Mouse (Mus musculus) heart, postnatal 0 days (tissue): ENCODE measurements around the gene Mfn2. TPM values are rescaled to one million over a fixed set of nuclear protein-coding genes. Genes with fewer than 3 reads are reported as not detected.

Experiments
- ATAC-seq: fragments of 200-750 bp; cut with Nextera tagmentation; 2 replicates; pipeline ENCODE4 v1.8.0; 2017; ENCODE audit warnings: low read depth, moderate number of reproducible peaks, moderate library complexity; ENCODE audit not compliant: insufficient read depth
- DNase-seq: peaks from one replicate; pipeline ENCODE4 v3.0.0-alpha.2; 2016; ENCODE audit warnings: low spot score
- H3K27ac ChIP-seq: fragments of 300-500 bp; sonication (generic); 2 replicates; pipeline ENCODE4 v1.5.1; 2014; ENCODE audit warnings: low read depth, mild to moderate bottlenecking
- H3K27me3 ChIP-seq: fragments of 300-500 bp; sonication (generic); 2 replicates; pipeline ENCODE4 v1.6.1; 2014; ENCODE audit warnings: low read length, mixed read lengths; ENCODE audit not compliant: control insufficient read depth, insufficient read depth
- H3K36me3 ChIP-seq: fragments of 300-500 bp; sonication (generic); replicated peaks from 2 replicates; pipeline ENCODE4 v1.6.1; 2014; ENCODE audit warnings: low read length, mixed read lengths; ENCODE audit not compliant: control insufficient read depth, insufficient read depth
- H3K4me1 ChIP-seq: fragments of 300-500 bp; sonication (generic); 2 replicates; pipeline ENCODE4 v1.6.1; 2014; ENCODE audit warnings: antibody characterized with exemption; ENCODE audit not compliant: control insufficient read depth, insufficient read depth
- H3K4me2 ChIP-seq: fragments of 300-500 bp; sonication (generic); 2 replicates; pipeline ENCODE4 v1.6.1; 2014; ENCODE audit warnings: low read depth, mild to moderate bottlenecking, low read length, moderate library complexity
- H3K4me3 ChIP-seq: fragments of 300-500 bp; sonication (generic); 2 replicates; pipeline ENCODE4 v1.5.1; 2014; ENCODE audit warnings: low read depth, low read length
- H3K9ac ChIP-seq: fragments of 300-500 bp; sonication (generic); replicated peaks from 2 replicates; pipeline ENCODE4 v1.6.1; 2014; ENCODE audit warnings: low read depth, low read length, mixed read lengths
- H3K9me3 ChIP-seq: fragments of 300-500 bp; sonication (generic); replicated peaks from 2 replicates; pipeline ENCODE4 v1.6.1; 2016; ENCODE audit warnings: low read length; ENCODE audit not compliant: control insufficient read depth
- CTCF ChIP-seq: IDR thresholded peaks from 2 replicates; pipeline ENCODE4 v1.5.1; 2016; ENCODE audit warnings: antibody characterized with exemption, control low read depth, low read depth
- EP300 ChIP-seq: IDR thresholded peaks from 2 replicates; pipeline ENCODE4 v1.6.1; 2016; ENCODE audit warnings: antibody characterized with exemption, low read depth
- WGBS: fragments of 180-500 bp; shearing (Covaris S2); extraction: QIAGEN DNeasy Blood & Tissue Kit; methylation state at CpG from one replicate; pipeline ENCODE4 v1.1.7; 2014; 5-methylcytosine and 5-hydroxymethylcytosine counted together
- polyA plus RNA-seq: library from polyadenylated mRNA; unstranded; fragments of >200 nt; fragmentation: Nextera tagmentation; extraction: Ambion mirVana; gene quantifications from 2 replicates; pipeline ENCODE4 v1.2.1, GENCODE M21; 2015
- total RNA-seq: library from RNA; depleted of rRNA; stranded (reverse); fragments of >200 nt; gene quantifications from 2 replicates; pipeline ENCODE4 v1.2.3, GENCODE M21; 2014; ENCODE audit warnings: low replicate concordance; rRNA removed

The Mfn2 gene
- total RNA-seq (251 and 256 TPM in 2 replicates), polyA plus RNA-seq (188 and 230 TPM in 2 replicates)

GRCm38 (mm10) chr4:147904313-147905089, at the start of gene Mfn2:
Gene Mfn2 (minus strand): TSS chr4:147904704.
- peak within 1 kb of the TSS; percentile 89 for H3K9ac ChIP-seq
- H3K27me3 ChIP-seq = no peaks in the 10 kb centered on the region
- H3K27ac ChIP-seq = peak within 1 kb of the TSS; percentile 90
- peaks cover 31% of the 10 kb centered on the region for H3K4me1 ChIP-seq
- TF ChIP-seq EP300 (0 out of 2 replicates have a peak, but pooled peaks have one; percentile 19), CTCF (no peak; the same call in 1 of the 2 replicates)
- ATAC-seq (peak; percentile 90), DNase-seq (peak; percentile 93)
- H3K9me3 ChIP-seq = no peaks in the 10 kb centered on the region
- H3K36me3 ChIP-seq = peaks cover 21% of the 10 kb centered on the region
- H3K4me3 ChIP-seq = peak within 1 kb of the TSS; percentile 86
- under 1% methylated on average over 56 of the region's 59 CpGs for WGBS
- H3K4me2 ChIP-seq = peak within 1 kb of the TSS; percentile 64

GRCm38 (mm10) chr4:147953590-147953989, 49.1 kb upstream of the Mfn2 start:
- Histone ChIP-seq H3K9me3 (no peaks in the 10 kb centered on the region), H3K36me3 (0 out of 2 replicates have a peak, but pooled peaks cover 5% of the 10 kb centered on the region), H3K4me3 (no peak overlapping the region), H3K9ac (no peak overlapping the region), H3K4me1 (no peaks in the 10 kb centered on the region), H3K27me3 (no peaks in the 10 kb centered on the region), H3K27ac (no peak overlapping the region), H3K4me2 (no peak overlapping the region)
- DNase-seq = peak; percentile 55
- peak; percentile 49; the same call in 1 of the 2 replicates for ATAC-seq
- WGBS = 3% methylated on average over 4 of the region's 4 CpGs
- TF ChIP-seq EP300 (no peak), CTCF (peak; percentile 66)

- Histone ChIP-seq H3K27me3 (no peaks in the 10 kb centered on the region), H3K4me1 (peaks cover 10% of the 10 kb centered on the region), H3K9me3 (no peaks in the 10 kb centered on the region), H3K4me2 (no peak overlapping the region), H3K9ac (no peak overlapping the region), H3K36me3 (peaks cover 58% of the 10 kb centered on the region), H3K27ac (no peak overlapping the region), H3K4me3 (no peak overlapping the region)
- no peak for TF ChIP-seq EP300
- TF ChIP-seq CTCF = no peak
- DNase-seq (no peak), ATAC-seq (no peak)
- WGBS = 46% methylated on average over 2 of the region's 2 CpGs
Observed at GRCm38 (mm10) chr4:147947511-147947910, 43.0 kb upstream of the Mfn2 start.

- H3K9me3 ChIP-seq = no peaks in the 10 kb centered on the region
- no peak overlapping the region for H3K4me3 ChIP-seq
- H3K36me3 ChIP-seq = peaks cover 50% of the 10 kb centered on the region
- no peak for ATAC-seq
- no peak for DNase-seq
- 0 out of 2 replicates have a peak overlapping the region, but pooled peaks have one; percentile 26 for H3K9ac ChIP-seq
- H3K4me2 ChIP-seq = peak overlapping the region; percentile 15; the same call in 1 of the 2 replicates
- 90% methylated on average over 1 of the region's 1 CpGs for WGBS
- H3K27ac ChIP-seq = no peak overlapping the region
- H3K4me1 ChIP-seq = peaks cover 46% of the 10 kb centered on the region
- no peaks in the 10 kb centered on the region for H3K27me3 ChIP-seq
- no peak for TF ChIP-seq CTCF
- no peak for TF ChIP-seq EP300
Observed at GRCm38 (mm10) chr4:147943005-147943404, 38.5 kb upstream of the Mfn2 start.

GRCm38 (mm10) chr4:147941045-147942020, 36.8 kb upstream of the Mfn2 start:
- peak overlapping the region; percentile 95 for H3K9ac ChIP-seq
- WGBS = 5% methylated on average over 85 of the region's 88 CpGs
- TF ChIP-seq EP300 = no peak
- TF ChIP-seq CTCF = no peak
- ATAC-seq (peak; percentile 30), DNase-seq (no peak)
- H3K4me1 ChIP-seq = peaks cover 58% of the 10 kb centered on the region
- no peaks in the 10 kb centered on the region for H3K27me3 ChIP-seq
- no peaks in the 10 kb centered on the region for H3K9me3 ChIP-seq
- peak overlapping the region; percentile 88 for H3K4me2 ChIP-seq
- peaks cover 35% of the 10 kb centered on the region for H3K36me3 ChIP-seq
- peak overlapping the region; percentile 98 for H3K4me3 ChIP-seq
- H3K27ac ChIP-seq = peak overlapping the region; percentile 83
